Mouse (Mus musculus): ENCODE measurements at regions not wholly inside any gene's neighbourhood (a gene's known extent, or its start where the extent isn't known, plus 50 kb on each side); places are given as distances from the start of the nearest gene placed in this dataset.

DNA sequence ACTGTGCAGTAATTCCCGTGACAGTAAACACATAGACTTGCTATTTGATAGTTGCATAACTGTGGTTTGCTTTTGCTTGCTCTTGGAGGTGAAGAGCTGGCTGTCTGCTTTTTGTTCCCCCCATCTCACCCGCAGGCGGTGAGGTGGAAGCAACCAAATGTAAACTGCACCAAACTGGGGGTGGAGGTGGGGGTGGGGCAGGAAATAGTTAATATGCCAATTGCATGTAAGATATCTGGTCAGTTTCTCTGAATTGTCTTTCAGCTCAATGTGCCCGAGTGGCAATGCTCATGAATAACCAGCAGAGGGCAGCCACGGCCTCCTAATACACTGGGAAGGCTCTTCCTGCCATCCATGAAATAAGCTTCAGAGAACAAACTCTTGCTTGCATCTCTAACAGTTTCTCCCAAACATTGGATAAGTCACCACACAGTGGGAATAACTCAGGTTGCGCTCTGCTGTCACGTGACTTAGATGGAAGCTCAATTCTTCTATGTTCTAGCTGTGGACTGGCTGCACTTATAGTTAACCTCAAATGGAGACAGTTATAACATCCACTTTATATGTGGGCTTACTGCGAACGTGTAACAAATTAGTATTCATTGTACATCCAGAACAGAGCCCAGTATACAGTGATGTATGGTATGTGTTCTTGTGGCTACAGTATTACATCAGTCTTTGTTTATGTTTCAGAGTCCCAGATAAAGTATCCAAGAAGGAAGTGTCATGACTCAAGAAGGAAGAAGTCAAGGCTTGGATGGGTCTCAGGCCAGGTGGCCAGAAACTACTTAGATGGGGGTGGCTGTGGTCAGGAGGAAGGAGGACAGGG, 62.0 kb upstream of the Egflam start:
- H3K9ac ChIP-seq = no peak overlapping the region
- ATAC-seq = peak; percentile 80
- H3K4me1 ChIP-seq = no peaks in the 10 kb centered on the region
- H3K36me3 ChIP-seq (ENCODE audit: poor library complexity, severe bottlenecking) = no peaks in the 10 kb centered on the region
- no peaks in the 10 kb centered on the region for H3K9me3 ChIP-seq (replicated peaks)
- 33% methylated on average over 9 of the region's 9 CpGs for WGBS
- H3K4me2 ChIP-seq = no peak overlapping the region
- no peaks in the 10 kb centered on the region for H3K27me3 ChIP-seq
- no peak overlapping the region for H3K4me3 ChIP-seq
- H3K27ac ChIP-seq = no peak overlapping the region

DNA sequence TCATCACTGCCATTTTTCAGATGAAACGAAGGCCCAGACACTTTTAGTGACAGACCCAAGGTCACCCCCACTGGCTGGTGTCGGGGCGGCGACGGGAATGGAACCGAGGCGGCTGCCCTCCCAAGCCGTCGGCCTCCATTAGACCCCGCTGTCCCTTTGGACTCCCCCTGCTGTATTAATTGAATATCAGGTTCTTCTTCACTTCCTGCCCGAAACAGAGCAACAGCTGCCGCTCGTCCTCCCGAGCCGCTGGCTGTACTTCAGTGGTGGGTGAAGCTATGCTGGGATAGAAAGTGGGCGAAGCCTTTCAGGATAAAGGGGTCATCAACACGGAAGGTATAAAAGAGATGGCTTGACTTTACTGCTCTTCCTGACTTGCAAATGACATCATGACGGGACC, 64.4 kb upstream of the Egflam start:
- H3K4me3 ChIP-seq = no peak overlapping the region
- no peak overlapping the region for H3K27ac ChIP-seq
- H3K4me2 ChIP-seq = no peak overlapping the region
- no peaks in the 10 kb centered on the region for H3K4me1 ChIP-seq
- H3K9ac ChIP-seq = no peak overlapping the region
- H3K9me3 ChIP-seq (replicated peaks) = no peaks in the 10 kb centered on the region; the same call in 1 of the 2 replicates
- ATAC-seq = no peak
- H3K36me3 ChIP-seq (ENCODE audit: poor library complexity, severe bottlenecking) = no peaks in the 10 kb centered on the region
- H3K27me3 ChIP-seq = no peaks in the 10 kb centered on the region
- 84% methylated on average over 18 of the region's 18 CpGs for WGBS

DNA sequence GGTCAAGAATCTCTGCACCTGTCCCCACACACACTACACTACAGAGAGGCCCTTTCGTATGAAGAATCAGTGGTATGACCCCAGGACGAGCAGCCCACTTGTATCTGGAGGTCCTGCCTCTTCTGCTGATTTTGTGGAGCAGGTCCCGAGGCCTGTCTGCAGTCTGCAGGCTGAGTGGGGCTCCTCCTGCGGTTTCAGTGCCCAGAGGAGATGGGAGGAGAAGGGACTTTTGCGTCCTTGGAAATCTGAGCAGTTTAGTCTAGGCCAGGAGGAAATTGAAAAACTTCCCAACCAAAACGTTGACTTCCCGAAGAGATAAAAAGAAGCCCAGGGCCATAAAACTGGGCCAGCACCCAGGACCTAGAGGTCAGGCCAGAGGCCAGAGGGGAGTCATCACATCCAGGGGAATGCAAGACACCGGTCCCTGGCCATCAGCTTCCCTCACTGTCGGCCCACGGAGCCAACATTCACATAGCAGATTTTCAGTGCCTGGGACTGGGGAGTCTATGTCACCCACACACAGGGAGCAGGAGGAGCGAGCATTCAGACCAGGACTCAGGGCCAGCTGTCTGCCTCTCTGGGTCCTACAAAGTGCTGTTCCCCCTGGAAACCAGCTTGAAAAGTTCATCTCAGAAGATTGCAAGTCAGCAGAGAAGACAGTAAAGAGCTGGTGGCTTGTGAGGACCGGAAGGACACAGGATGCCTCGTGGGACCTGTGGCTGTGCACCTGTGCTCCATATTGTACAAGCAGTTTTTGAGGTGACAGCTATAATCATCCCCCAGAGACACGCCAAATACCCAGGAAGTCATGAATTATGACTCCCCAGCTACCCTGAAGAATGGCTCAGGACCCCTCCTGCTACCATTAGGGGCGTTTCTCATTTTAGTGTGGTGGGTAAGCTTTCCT, 65.5 kb upstream of the Egflam start:
- Histone ChIP-seq H3K4me2 (no peak overlapping the region), H3K27me3 (no peaks in the 10 kb centered on the region), H3K4me3 (no peak overlapping the region), H3K36me3 (ENCODE audit: poor library complexity, severe bottlenecking) (no peaks in the 10 kb centered on the region), H3K27ac (no peak overlapping the region), H3K4me1 (no peaks in the 10 kb centered on the region), H3K9me3 (replicated peaks) (no peaks in the 10 kb centered on the region; the same call in 1 of the 2 replicates), H3K9ac (no peak overlapping the region)
- WGBS = 84% methylated on average over 15 of the region's 15 CpGs
- ATAC-seq = no peak

- Histone ChIP-seq H3K9ac (no peak overlapping the region), H3K36me3 (ENCODE audit: poor library complexity, severe bottlenecking) (no peaks in the 10 kb centered on the region), H3K27ac (no peak overlapping the region), H3K9me3 (replicated peaks) (no peaks in the 10 kb centered on the region; the same call in 1 of the 2 replicates), H3K4me2 (no peak overlapping the region), H3K4me3 (no peak overlapping the region), H3K4me1 (peaks cover 10% of the 10 kb centered on the region), H3K27me3 (no peaks in the 10 kb centered on the region)
- ATAC-seq = peak; percentile 84
- WGBS = 8% methylated on average over 11 of the region's 11 CpGs
These were observed 82.0 kb upstream of the Egflam start for GRCm38 (mm10) chr15:7480211-7480610.

DNA sequence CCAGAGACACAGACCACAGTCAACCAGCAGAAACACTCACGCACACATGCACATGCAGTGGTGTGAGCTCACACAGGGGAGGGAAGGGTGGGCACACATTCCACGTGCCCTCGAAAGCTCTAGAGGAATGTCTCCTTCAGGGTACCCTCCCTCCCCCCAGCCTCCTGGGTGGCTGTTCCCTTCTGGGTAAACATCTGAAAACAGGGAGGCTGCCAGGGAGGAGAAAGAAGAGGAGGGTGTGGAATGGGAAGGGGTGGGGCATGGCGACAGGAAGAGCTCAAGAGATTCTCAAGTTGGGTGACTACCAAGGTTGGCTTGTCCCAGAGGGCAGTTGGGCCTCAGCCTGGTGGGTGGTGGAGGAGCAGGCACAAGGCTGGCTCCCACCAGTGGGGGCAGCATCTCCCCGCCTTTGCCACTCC, 82.6 kb upstream of the Egflam start:
- Histone ChIP-seq H3K27ac (no peak overlapping the region), H3K4me2 (no peak overlapping the region), H3K9ac (no peak overlapping the region), H3K4me1 (peaks cover 10% of the 10 kb centered on the region), H3K4me3 (no peak overlapping the region), H3K9me3 (replicated peaks) (no peaks in the 10 kb centered on the region; the same call in 1 of the 2 replicates), H3K36me3 (ENCODE audit: poor library complexity, severe bottlenecking) (no peaks in the 10 kb centered on the region), H3K27me3 (no peaks in the 10 kb centered on the region)
- ATAC-seq = peak; percentile 46; the same call in 1 of the 2 replicates
- whole genome bisulfite sequencing = 50% methylated on average over 5 of the region's 5 CpGs

DNA sequence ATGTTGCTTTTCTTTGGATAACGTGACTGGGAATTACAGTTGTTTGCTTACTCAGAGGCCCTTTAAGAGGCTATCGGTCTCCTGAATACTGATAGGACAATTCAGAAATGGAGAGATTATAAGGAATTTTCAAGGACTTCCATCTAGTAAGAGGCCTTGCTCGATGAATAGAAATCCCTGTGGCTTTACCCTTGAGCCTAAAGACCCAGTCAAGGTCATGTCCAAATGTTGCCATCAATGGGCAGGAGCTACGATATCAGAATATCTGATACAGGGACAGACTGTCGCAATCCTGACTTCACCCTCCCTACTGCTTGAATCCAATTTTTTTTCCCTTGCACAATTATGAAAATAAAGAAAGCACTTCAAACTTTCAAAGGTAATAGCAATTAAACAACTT, 85.5 kb upstream of the Egflam start:
- H3K27ac ChIP-seq = no peak overlapping the region
- H3K4me3 ChIP-seq = no peak overlapping the region
- peaks cover 10% of the 10 kb centered on the region for H3K4me1 ChIP-seq
- ATAC-seq = no peak
- H3K36me3 ChIP-seq (ENCODE audit: poor library complexity, severe bottlenecking) = no peaks in the 10 kb centered on the region
- no peaks in the 10 kb centered on the region for H3K27me3 ChIP-seq
- no peaks in the 10 kb centered on the region for H3K9me3 ChIP-seq (replicated peaks)
- no peak overlapping the region for H3K4me2 ChIP-seq
- no peak overlapping the region for H3K9ac ChIP-seq
- 77% methylated on average over 5 of the region's 5 CpGs for WGBS

GRCm38 (mm10) chr15:7491091-7491490, 92.9 kb upstream of the Egflam start:
- H3K27ac ChIP-seq = no peak overlapping the region
- no peak for ATAC-seq
- 95% methylated on average over 7 of the region's 7 CpGs for WGBS
- H3K4me3 ChIP-seq = no peak overlapping the region
- no peak overlapping the region for H3K9ac ChIP-seq
- no peaks in the 10 kb centered on the region for H3K36me3 ChIP-seq (ENCODE audit: poor library complexity, severe bottlenecking)
- H3K9me3 ChIP-seq (replicated peaks) = no peaks in the 10 kb centered on the region
- H3K4me1 ChIP-seq = no peaks in the 10 kb centered on the region
- no peaks in the 10 kb centered on the region for H3K27me3 ChIP-seq
- no peak overlapping the region for H3K4me2 ChIP-seq

DNA sequence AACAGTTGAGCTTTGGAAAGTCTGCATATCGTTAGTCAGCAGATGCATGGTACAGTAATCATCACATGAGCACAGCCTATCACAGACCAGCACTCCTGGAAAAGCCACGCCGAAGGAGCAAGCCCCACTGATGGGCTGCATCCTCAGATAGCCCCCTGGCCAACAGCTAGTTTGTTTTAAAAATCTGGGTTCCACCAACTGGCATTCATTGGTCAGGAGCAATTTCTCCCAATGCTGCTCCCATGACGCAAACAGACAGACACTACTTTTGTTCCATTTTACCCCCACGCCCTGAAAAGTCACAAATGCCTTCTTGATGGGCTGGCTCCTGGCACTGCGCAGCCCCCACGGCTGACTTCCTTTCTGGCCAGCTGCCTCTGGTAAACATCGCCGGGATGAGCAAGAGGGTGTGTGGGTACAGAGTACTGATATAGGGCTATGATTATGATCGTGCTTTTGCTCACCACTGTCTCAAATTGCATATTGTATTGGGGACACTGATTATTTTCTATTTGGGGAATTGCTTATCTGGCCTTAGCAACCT, 95.0 kb upstream of the Egflam start:
- Histone ChIP-seq H3K9me3 (replicated peaks) (no peaks in the 10 kb centered on the region), H3K36me3 (ENCODE audit: poor library complexity, severe bottlenecking) (no peaks in the 10 kb centered on the region), H3K4me3 (no peak overlapping the region), H3K27ac (no peak overlapping the region), H3K9ac (no peak overlapping the region), H3K4me1 (no peaks in the 10 kb centered on the region), H3K4me2 (no peak overlapping the region), H3K27me3 (no peaks in the 10 kb centered on the region)
- WGBS = 88% methylated on average over 10 of the region's 10 CpGs
- ATAC-seq = no peak

DNA sequence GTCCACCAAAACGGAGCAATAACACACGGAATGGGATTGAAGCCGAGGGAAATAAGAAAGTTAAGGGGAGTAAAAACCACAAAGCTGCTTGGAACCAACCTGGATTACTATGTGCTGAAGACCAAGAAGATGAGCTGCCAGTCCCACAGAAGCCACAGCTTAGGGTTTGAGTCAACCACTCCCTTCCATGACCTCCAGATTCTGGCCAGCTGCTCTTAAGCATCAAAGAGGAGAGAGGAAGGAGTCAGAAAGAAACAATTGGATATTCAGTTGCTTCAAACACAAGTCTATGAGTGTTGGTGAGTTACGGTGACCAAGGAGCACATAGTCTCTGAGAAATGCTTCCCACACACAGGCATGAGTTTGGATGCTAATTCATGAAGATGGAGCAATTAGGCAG, 99.7 kb upstream of the Egflam start:
- H3K4me3 ChIP-seq = no peak overlapping the region
- H3K36me3 ChIP-seq (ENCODE audit: poor library complexity, severe bottlenecking) = no peaks in the 10 kb centered on the region
- no peak overlapping the region for H3K9ac ChIP-seq
- no peaks in the 10 kb centered on the region for H3K27me3 ChIP-seq
- no peak overlapping the region for H3K4me2 ChIP-seq
- ATAC-seq = no peak
- H3K27ac ChIP-seq = no peak overlapping the region
- no peaks in the 10 kb centered on the region for H3K9me3 ChIP-seq (replicated peaks)
- H3K4me1 ChIP-seq = no peaks in the 10 kb centered on the region
- 94% methylated on average over 4 of the region's 4 CpGs for WGBS

DNA sequence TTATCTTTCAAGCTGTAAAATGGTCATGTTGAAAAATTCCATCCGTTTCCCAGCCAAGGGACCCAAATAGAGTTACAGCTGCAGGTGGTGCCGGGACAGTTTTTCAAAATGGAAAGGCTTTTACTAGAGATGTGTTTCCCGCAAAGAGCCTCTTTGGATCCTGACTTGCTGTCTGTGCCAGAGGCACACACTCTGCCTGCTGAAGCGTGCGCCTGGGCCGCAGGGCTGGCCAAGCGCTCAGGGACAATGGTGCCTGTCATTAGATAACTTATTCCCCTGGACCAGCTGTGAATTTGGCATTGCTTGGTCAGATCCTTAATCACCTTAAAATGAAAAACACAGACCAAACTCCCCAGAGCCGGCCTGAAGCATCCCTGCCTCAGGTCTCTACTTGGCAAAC, 110.3 kb upstream of the Egflam start:
- 52% methylated on average over 8 of the region's 8 CpGs for WGBS
- Histone ChIP-seq H3K9ac (no peak overlapping the region), H3K27ac (no peak overlapping the region), H3K4me2 (no peak overlapping the region), H3K9me3 (replicated peaks) (no peaks in the 10 kb centered on the region), H3K36me3 (ENCODE audit: poor library complexity, severe bottlenecking) (no peaks in the 10 kb centered on the region), H3K4me3 (no peak overlapping the region), H3K27me3 (no peaks in the 10 kb centered on the region), H3K4me1 (no peaks in the 10 kb centered on the region)
- 0 out of 2 replicates have a peak, but pooled peaks have one; percentile 45 for ATAC-seq

- Histone ChIP-seq H3K27ac (no peak overlapping the region), H3K4me3 (no peak overlapping the region), H3K27me3 (no peaks in the 10 kb centered on the region), H3K4me2 (no peak overlapping the region), H3K36me3 (ENCODE audit: poor library complexity, severe bottlenecking) (no peaks in the 10 kb centered on the region), H3K4me1 (no peaks in the 10 kb centered on the region), H3K9ac (no peak overlapping the region), H3K9me3 (replicated peaks) (no peaks in the 10 kb centered on the region)
- WGBS = 90% methylated on average over 13 of the region's 13 CpGs
- no peak for ATAC-seq
These were observed 116.6 kb upstream of the Egflam start for GRCm38 (mm10) chr15:7514743-7515273.

DNA sequence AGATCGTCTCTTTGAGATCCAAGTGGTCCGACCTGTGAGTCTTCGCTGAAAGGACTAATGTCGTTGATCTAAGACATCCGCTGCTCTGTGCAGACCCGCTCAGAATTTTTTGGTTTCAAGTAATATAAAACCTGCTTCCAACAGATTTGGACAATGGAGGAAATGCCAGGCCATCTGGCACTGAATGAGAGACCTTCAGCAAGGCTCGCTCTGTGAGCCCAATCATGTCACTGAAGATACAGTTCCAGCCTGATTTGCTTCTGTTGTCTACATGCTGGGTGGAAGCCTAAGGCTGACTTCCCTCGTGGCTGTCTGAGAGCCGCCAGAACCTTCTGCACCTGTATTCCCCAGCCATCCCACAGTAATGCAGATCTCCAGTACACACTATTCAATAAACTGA, 123.4 kb upstream of the Egflam start:
- no peak overlapping the region for H3K4me3 ChIP-seq
- ATAC-seq = no peak
- no peaks in the 10 kb centered on the region for H3K36me3 ChIP-seq (ENCODE audit: poor library complexity, severe bottlenecking)
- H3K27ac ChIP-seq = no peak overlapping the region
- no peaks in the 10 kb centered on the region for H3K4me1 ChIP-seq
- no peaks in the 10 kb centered on the region for H3K27me3 ChIP-seq
- H3K9ac ChIP-seq = no peak overlapping the region
- no peak overlapping the region for H3K4me2 ChIP-seq
- no peaks in the 10 kb centered on the region for H3K9me3 ChIP-seq (replicated peaks)
- 89% methylated on average over 9 of the region's 9 CpGs for whole genome bisulfite sequencing

All from forebrain, embryonic 13.5 days (tissue).